ENCODE assay signal across 10 mouse cellular contexts in the genomic region with DNA sequence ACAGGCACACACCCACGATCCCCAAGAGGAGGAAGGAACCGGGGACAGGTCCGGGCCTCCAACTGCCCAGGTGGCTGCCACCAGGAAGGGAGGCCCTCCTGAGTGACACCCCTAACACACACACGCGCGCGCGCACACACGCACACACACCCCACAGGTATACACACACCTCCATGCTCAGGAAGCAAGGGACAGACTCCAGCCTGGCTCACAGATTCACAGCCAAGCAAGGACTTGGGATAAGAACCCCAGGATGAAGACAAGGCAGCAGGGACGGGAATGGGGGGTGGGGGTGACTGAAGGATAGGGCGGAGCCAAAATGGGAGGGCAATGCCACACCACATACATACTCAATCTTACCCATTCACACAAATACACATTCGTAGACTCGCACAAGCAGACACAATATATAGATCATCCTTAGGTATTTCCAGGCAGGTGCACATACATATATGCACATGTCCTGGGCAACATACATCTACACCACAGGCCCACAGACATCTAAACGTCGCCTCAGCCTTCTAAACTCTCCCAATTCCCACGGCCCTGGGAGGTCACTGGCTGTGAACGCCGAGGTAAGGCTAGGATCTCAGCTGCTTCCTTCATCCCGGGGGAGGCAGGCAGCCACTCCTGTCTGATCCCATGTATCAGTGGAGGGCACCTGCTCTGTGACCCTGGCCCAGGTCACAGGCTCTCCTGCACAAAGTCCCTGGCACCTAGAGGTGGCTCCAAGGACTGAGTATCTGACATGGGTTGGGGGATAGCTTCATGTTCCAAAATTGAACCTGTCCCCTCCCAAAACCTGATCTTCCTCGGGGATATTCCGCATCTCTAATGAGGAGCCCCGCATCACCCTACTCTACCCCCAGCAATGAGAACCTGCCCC. TPM values are rescaled to one million over a fixed set of nuclear protein-coding genes. Genes with fewer than 3 reads are reported as not detected.
DNase-seq lines count a peak whose midpoint lies in the region; ATAC-seq and TF ChIP-seq lines count a peak whose summit lies in the region.
"Had no signal": no experiment of that assay in that cellular context is flagged by ENCODE, and none has a peak within 500 bp of the region (broad histone marks: within the 10 kb centered on the region; RNA-seq: fewer than 3 reads in every experiment).

No protein-coding gene starts in this region.

- H3K79me2 ChIP-seq in heart, adult 2 months (replicated peaks; ENCODE audit: control insufficient read depth, insufficient read depth, low read length): no peaks in the 10 kb centered on the region

- H3K4me3 ChIP-seq in heart, adult 2 months: peak overlapping the region; percentile 51
- peak overlapping the region; percentile 91 for H3K4me3 ChIP-seq in E14TG2a.4 (replicated peaks; ENCODE audit: low read length)
- H3K4me3 ChIP-seq in forebrain, embryonic 11.5 days (ENCODE audit: low read depth, low read length): peak overlapping the region; percentile 56
- peak overlapping the region; percentile 52 for H3K4me3 ChIP-seq in limb, embryonic 15.5 days

- peaks cover 3% of the 10 kb centered on the region; the same call in 1 of the 2 replicates for H3K27me3 ChIP-seq in heart, adult 2 months (ENCODE audit: control insufficient read depth, insufficient read depth, low read length)
- peaks cover 17% of the 10 kb centered on the region for H3K27me3 ChIP-seq in E14TG2a.4 (ENCODE audit: insufficient read depth, low read length)
- peaks cover 11% of the 10 kb centered on the region for H3K27me3 ChIP-seq in forebrain, embryonic 11.5 days (ENCODE audit: control insufficient read depth, insufficient read depth, low read length)
- H3K27me3 ChIP-seq in limb, embryonic 15.5 days: peaks cover 61% of the 10 kb centered on the region

- no peaks in the 10 kb centered on the region for H3K4me1 ChIP-seq in heart, adult 2 months (ENCODE audit: control insufficient read depth, insufficient read depth, low read length)
- peaks cover 48% of the 10 kb centered on the region for H3K4me1 ChIP-seq in E14TG2a.4 (replicated peaks; ENCODE audit: low read depth, low read length)
- peaks cover 13% of the 10 kb centered on the region for H3K4me1 ChIP-seq in forebrain, embryonic 11.5 days (replicated peaks; ENCODE audit: control insufficient read depth, insufficient read depth, low read length)
- H3K4me1 ChIP-seq in limb, embryonic 15.5 days: peaks cover 20% of the 10 kb centered on the region

- no peaks in the 10 kb centered on the region for H3K36me3 ChIP-seq in heart, adult 2 months (ENCODE audit: control insufficient read depth, insufficient read depth, low read length)
- H3K36me3 ChIP-seq in E14TG2a.4 (ENCODE audit: insufficient read depth, low read length): no peaks in the 10 kb centered on the region
- no peaks in the 10 kb centered on the region for H3K36me3 ChIP-seq in forebrain, embryonic 11.5 days (ENCODE audit: control insufficient read depth, insufficient read depth, low read length)
- no peaks in the 10 kb centered on the region for H3K36me3 ChIP-seq in limb, embryonic 15.5 days

- TF ChIP-seq EP300 in heart, adult 2 months (IDR thresholded peaks at IDR 0.05; ENCODE audit: insufficient read depth, low read depth, low read length): no peak

- H3K9ac ChIP-seq in heart, adult 2 months (ENCODE audit: low read depth, low read length): no peak overlapping the region
- no peak overlapping the region; the same call in 1 of the 2 replicates for H3K9ac ChIP-seq in forebrain, embryonic 11.5 days (ENCODE audit: low read length)
- H3K9ac ChIP-seq in limb, embryonic 15.5 days: no peak overlapping the region

- no peaks in the 10 kb centered on the region for H3K9me3 ChIP-seq in E14TG2a.4 (ENCODE audit: low read length)
- no peaks in the 10 kb centered on the region; the same call in 1 of the 2 replicates for H3K9me3 ChIP-seq in forebrain, embryonic 11.5 days (ENCODE audit: control insufficient read depth, low read length)
- peaks cover 3% of the 10 kb centered on the region; the same call in 1 of the 2 replicates for H3K9me3 ChIP-seq in limb, embryonic 15.5 days

- intact Hi-C loops in heart, adult 2 months (cut with DNase I): loop anchor here (5.0 kb wide), 1 partner anchor 132 kb away; no protein-coding TSS in a partner anchor

- 60% methylated on average over 22 of the region's 22 CpGs for WGBS in heart, adult 2 months
- 60% methylated on average over 22 of the region's 22 CpGs for WGBS in forebrain, embryonic 11.5 days
- 57% methylated on average over 22 of the region's 22 CpGs for WGBS in limb, embryonic 15.5 days

- H3K4me2 ChIP-seq in forebrain, embryonic 11.5 days (ENCODE audit: low read depth, low read length, severe bottlenecking): peak overlapping the region; percentile 93
- peak overlapping the region; percentile 90 for H3K4me2 ChIP-seq in limb, embryonic 15.5 days

- H3K27ac ChIP-seq in heart, adult 2 months: no peak overlapping the region
- no peak overlapping the region for H3K27ac ChIP-seq in forebrain, embryonic 11.5 days (ENCODE audit: low read depth, low read length)
- H3K27ac ChIP-seq in limb, embryonic 15.5 days: no peak overlapping the region

- TF ChIP-seq POLR2A in heart, adult 2 months (IDR thresholded peaks at IDR 0.05; ENCODE audit: insufficient read depth, low read depth, low read length): no peak

- DNase-seq in heart, adult 2 months: no peak
- DNase-seq in heart, adult 9 months (ENCODE audit: low spot score in 2 of 2): no peak
- DNase-seq in forebrain, embryonic 11.5 days (ENCODE audit: low spot score): no peak
- no peak for DNase-seq in frontal cortex, postnatal 25 days (ENCODE audit: low spot score in 2 of 2)
- DNase-seq in adrenal gland, postnatal 25 days: no peak

- no peak for TF ChIP-seq CTCF in heart, adult 2 months (IDR thresholded peaks at IDR 0.05)
- TF ChIP-seq CTCF in E14TG2a.4 (conservative IDR thresholded peaks at IDR 0.05; ENCODE audit: low read length): no peak

- no peak for ATAC-seq in forebrain, embryonic 11.5 days (replicated peaks; ENCODE audit: low FRiP score)
- no peak for ATAC-seq in limb, embryonic 15.5 days (ENCODE audit: insufficient number of reproducible peaks, low FRiP score, low TSS enrichment, low read depth)
- ATAC-seq in inflammation-experienced regulatory T-cells, adult 6 months: no peak

RNA-seq across cellular contexts. Expression of gene Sgsm1, which starts 0.9 kb away (rescaled TPM):
- total RNA-seq in heart, adult 2 months (2021): 1 to 10 TPM in 1 of 2 experiments, under 1 TPM in 1; 0.52 to 1.2 TPM
- 0.43 and 0.67 TPM in 2 replicates for polyA plus RNA-seq in heart, adult 2 months (2012; rRNA removed)
- 14.4 and 15.7 TPM in 2 replicates for polyA plus RNA-seq in forebrain, embryonic 11.5 days (2014; fragmentation: Nextera tagmentation; extraction: Ambion mirVana)
- 2.0 and 2.1 TPM in 2 replicates for polyA plus RNA-seq in limb, embryonic 15.5 days (2015; fragmentation: Nextera tagmentation; extraction: Ambion mirVana)
- total RNA-seq in adrenal gland, postnatal 25 days (2021): 7.8 and 14.5 TPM in 2 replicates
- not detected for polyA plus RNA-seq in inflammation-experienced regulatory T-cells, adult 6 months (2017; shearing (Covaris generic))
- total RNA-seq: granulocyte monocyte progenitor cell, adult 5-6 weeks had no signal

RNA-seq across cellular contexts. Expression of gene Aym1, which starts 47.4 kb away (rescaled TPM):
- total RNA-seq in heart, adult 2 months (2021): not detected
- polyA plus RNA-seq in heart, adult 2 months (2012; rRNA removed): not detected in 2 replicates
- not detected in 2 replicates for polyA plus RNA-seq in forebrain, embryonic 11.5 days (2014; fragmentation: Nextera tagmentation; extraction: Ambion mirVana)
- polyA plus RNA-seq in limb, embryonic 15.5 days (2015; fragmentation: Nextera tagmentation; extraction: Ambion mirVana): not detected in 2 replicates
- total RNA-seq in adrenal gland, postnatal 25 days (2021): not detected in 2 replicates
- not detected for polyA plus RNA-seq in inflammation-experienced regulatory T-cells, adult 6 months (2017; shearing (Covaris generic))
- total RNA-seq: adrenal gland, postnatal 4 days; granulocyte monocyte progenitor cell, adult 5-6 weeks had no signal
